28 mouse cellular contexts compared by ENCODE assay signal in the genomic region with DNA sequence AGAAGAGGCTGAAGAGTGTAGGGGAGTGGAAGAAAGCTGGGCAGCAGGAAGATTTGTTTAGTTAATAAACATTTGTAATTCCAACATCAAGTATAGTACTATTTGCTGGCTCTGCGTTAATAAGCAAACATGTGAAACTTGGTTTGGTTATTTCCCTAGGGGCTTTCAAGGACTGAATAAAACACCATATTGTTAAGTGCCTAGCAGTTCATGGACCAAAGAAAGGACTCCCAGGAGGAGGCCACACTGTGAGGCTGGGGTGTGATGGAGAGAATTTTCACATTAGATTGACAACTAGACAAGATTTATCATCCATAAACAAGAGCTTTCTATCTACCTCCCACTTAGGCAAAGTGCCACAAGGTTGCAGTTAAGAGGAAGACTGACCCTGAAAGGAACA.
"Had no signal": no experiment of that assay in that cellular context is flagged by ENCODE, and none has a peak within 500 bp of the region (broad histone marks: within the 10 kb centered on the region; RNA-seq: fewer than 3 reads in every experiment).

No protein-coding gene starts in this region.

- H3K4me3 ChIP-seq: embryonic facial prominence, embryonic 10.5 days; embryonic facial prominence, embryonic 12.5 days; embryonic facial prominence, embryonic 13.5 days; embryonic facial prominence, embryonic 15.5 days; erythroblast, embryonic 14.5 days; forebrain, embryonic 10.5 days; forebrain, embryonic 12.5 days; forebrain, embryonic 13.5 days; forebrain, embryonic 15.5 days; gastrocnemius, adult 2 months; heart, adult 2 months had no signal

- ATAC-seq: forebrain, embryonic 13.5 days; forebrain, embryonic 14.5 days; forebrain, embryonic 15.5 days; forebrain, embryonic 16.5 days; forebrain, postnatal 0 days had no signal

- H3K36me3 ChIP-seq: embryonic facial prominence, embryonic 10.5 days; embryonic facial prominence, embryonic 12.5 days; embryonic facial prominence, embryonic 13.5 days; embryonic facial prominence, embryonic 15.5 days; forebrain, embryonic 10.5 days; forebrain, embryonic 12.5 days; forebrain, embryonic 15.5 days had no signal

- H3K4me1 ChIP-seq: embryonic facial prominence, embryonic 10.5 days; embryonic facial prominence, embryonic 12.5 days; embryonic facial prominence, embryonic 13.5 days; embryonic facial prominence, embryonic 15.5 days; forebrain, embryonic 10.5 days; forebrain, embryonic 12.5 days; forebrain, embryonic 13.5 days; forebrain, embryonic 15.5 days had no signal

- DNase-seq: cerebellum, adult 8-10 months; cerebellum, adult 9-10 months; cerebellum, adult 9-11 months; cerebellum, postnatal 10 days; cerebellum, postnatal 14 days; cerebellum, postnatal 25 days; cerebellum, postnatal 36 days; embryo, embryonic 11 days; forebrain, postnatal 0 days; gastrocnemius, adult 2 months; gastrocnemius, postnatal 10 days; gastrocnemius, postnatal 14 days; gastrocnemius, postnatal 25 days; gastrocnemius, postnatal 36 days; heart, adult 11 months; heart, adult 18-20 months; heart, adult 2 months had no signal

- H3K27me3 ChIP-seq: embryonic facial prominence, embryonic 12.5 days; embryonic facial prominence, embryonic 13.5 days; embryonic facial prominence, embryonic 15.5 days; forebrain, embryonic 12.5 days; forebrain, embryonic 13.5 days; forebrain, embryonic 15.5 days had no signal

- H3K9me3 ChIP-seq: embryonic facial prominence, embryonic 10.5 days; embryonic facial prominence, embryonic 12.5 days; embryonic facial prominence, embryonic 13.5 days; embryonic facial prominence, embryonic 15.5 days; forebrain, embryonic 10.5 days; forebrain, embryonic 12.5 days; forebrain, embryonic 13.5 days; forebrain, embryonic 15.5 days had no signal

- H3K4me2 ChIP-seq: embryonic facial prominence, embryonic 12.5 days; embryonic facial prominence, embryonic 13.5 days; embryonic facial prominence, embryonic 15.5 days; forebrain, embryonic 12.5 days; forebrain, embryonic 13.5 days; forebrain, embryonic 15.5 days had no signal

- H3K27ac ChIP-seq: embryonic facial prominence, embryonic 10.5 days; embryonic facial prominence, embryonic 12.5 days; embryonic facial prominence, embryonic 13.5 days; embryonic facial prominence, embryonic 15.5 days; forebrain, embryonic 10.5 days; forebrain, embryonic 12.5 days; forebrain, embryonic 13.5 days; forebrain, embryonic 15.5 days; gastrocnemius, adult 2 months; heart, adult 2 months had no signal

- H3K9ac ChIP-seq: embryonic facial prominence, embryonic 12.5 days; embryonic facial prominence, embryonic 13.5 days; embryonic facial prominence, embryonic 15.5 days; forebrain, embryonic 12.5 days; forebrain, embryonic 13.5 days; forebrain, embryonic 15.5 days; forebrain, postnatal 0 days had no signal
